Mouse (Mus musculus): ENCODE data around the gene Tsc22d4.
"Not testable (repeated sequence)": the region's sequence is repeated elsewhere in the genome, so short reads cannot be mapped to it uniquely, and the experiment has no call there.

Tsc22d4 gene

DNA sequence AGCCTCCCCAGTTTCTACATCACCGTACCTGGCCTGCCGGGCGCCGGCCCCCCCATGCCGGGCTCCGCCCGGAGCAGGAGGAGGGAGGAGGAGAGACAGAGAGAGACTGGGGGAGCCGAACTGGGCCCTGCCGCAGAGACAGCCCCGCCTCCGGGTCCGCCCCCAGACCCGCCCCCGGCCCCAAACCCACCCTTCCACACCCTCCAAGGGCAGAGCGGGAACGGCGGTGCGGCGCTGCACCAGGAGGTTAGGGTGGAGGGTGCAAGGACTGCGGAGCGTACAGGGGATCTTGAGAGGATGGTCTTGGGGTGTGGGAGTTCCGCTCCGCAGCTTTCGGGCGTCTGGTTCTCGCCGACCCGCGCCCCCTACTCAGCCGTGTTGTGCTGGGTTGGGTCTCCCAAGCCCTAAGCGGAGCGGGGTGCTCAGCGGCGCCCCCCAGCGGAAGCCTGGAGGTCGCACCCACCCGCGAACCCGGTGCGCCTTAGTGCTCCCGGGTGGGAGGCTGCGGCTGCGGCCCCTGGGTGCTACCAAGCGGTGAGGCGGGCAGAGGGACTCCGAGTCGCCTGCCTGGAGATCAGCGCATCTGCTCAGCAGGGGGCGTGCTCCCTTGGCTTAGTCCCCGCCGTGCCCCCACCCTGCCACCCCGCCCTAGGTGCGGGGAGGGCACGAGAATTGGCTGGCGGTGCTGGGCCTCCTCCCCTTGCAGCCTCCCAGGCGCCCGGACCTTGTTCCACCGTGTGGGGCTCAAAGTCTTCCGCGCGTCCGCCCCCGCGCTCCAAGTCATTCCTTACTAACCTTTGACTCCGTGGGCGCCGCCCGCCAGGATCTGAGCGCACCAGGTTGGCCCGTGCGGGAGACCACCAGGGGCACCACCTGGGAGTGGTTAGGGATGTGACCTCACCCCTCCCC lies 4.3 kb upstream of the Tsc22d4 start, which contains the start of gene Nyap1:
Nyap1 (minus strand) TSS at position 585 of the 909 bp plus-strand sequence.
- peak; percentile 59 for DNase-seq (ENCODE audit: low read depth, low spot score)

DNA sequence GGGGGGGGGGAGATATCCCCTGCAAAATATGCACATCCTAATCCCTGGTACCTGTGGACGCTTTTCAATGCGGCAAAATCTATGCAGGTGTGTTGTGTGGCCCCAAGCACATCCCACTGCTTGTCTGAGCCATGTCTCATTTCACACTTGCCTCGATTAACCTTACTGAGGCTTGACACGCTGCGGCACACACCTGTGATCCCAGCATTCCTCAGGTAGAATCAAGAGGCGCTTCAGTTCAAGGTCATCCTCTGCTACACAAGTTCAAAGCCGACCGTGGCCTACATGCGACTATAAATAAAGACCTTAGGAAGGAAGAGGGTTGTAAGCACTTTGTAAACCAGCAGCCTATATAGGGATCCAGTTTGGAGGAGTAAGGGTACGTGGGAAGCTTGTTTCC lies 3.5 kb upstream of the Tsc22d4 start:
- DNase-seq (ENCODE audit: low read depth, low spot score) = no peak

DNA sequence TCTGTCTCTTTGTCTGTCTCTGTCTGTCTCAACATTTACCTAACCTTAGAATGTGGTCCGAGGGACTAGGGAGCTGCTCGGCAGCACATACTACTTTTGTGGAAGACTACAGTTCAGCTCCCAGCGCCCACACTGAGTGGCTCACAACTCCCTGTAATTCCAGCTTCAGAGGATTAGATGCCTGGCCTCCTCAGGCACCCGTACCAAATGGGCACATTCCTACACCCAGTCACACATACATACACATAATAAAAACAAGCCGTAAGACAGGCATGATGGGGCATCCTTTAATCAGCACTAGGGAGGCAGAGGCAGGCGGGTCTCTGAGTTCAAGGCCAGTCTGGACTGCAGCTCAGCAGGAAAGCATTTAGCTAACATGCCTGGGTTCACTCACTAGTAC lies 2.7 kb upstream of the Tsc22d4 start:
- DNase-seq (ENCODE audit: low read depth, low spot score) = no peak

DNA sequence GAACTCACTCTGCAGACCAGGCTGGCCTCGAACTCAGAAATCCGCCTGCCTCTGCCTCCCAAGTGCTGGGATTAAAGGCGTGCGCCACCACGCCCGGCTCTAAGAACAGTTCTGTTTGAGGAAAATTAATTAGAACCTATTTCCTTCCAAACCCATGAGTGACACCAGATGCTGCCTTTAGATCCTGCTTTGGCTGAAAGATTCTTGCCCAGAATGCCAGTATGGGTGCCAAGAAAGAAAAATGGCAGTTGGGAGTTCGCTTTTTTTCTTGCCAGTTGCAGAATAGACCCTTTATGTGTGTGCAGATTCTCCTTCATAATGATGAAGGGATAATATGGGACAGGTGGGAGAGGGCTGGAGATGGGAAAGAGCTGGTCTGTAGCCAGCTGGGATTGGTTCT lies 1.3 kb upstream of the Tsc22d4 start:
- DNase-seq (ENCODE audit: low read depth, low spot score) = no peak

DNA sequence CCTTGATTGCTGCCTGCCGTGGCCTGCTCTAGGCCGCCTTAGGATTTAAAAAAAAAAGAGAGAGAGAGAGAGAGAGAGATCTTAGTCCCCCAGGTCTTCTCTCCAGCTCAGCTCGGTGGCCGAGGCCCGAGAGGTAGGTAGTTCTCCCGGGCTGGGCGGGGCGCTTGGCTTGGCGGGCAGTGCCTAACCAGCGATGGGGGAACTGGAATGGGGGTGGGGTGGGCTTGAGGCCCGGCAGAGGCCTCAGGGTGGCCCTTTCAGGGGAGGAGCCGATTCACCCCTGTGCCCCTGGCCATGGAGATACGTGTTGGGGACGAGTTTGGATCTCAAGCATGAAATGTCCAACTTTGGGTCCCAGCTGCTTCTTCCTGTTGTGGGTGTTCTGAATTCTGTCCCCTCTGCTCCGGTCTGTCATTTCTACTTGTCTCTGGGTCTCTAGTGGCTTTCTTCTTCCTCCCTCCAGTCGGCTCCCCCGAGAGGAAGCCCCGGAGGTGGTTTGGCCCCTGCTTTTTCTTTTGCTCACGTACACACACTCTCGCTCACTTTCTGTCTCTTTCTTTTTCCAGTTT lies 836 bp downstream of the Tsc22d4 start:
- DNase-seq (ENCODE audit: low read depth, low spot score) = peak; percentile 51

DNA sequence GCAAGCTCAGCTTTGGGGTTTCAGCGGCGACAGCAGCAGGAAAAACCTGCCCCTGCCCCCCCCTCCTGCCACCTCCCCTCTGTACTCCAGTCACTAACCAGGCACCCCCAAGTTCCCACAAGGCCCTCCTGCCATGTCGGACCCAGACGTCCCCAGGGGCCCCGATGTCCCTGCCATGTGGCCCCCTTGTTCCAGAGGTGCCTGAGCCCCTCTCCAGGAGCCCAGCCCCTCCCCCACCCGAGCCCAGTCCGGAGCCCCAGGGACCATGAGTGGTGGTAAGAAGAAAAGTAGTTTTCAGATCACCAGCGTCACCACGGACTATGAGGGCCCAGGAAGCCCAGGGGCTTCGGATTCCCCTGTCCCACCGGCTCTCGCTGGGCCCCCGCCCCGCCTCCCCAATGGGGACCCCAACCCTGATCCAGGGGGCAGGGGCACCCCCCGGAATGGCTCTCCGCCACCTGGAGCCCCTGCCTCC lies 1.4 kb downstream of the Tsc22d4 start:
- no peak for DNase-seq (ENCODE audit: low read depth, low spot score)

DNA sequence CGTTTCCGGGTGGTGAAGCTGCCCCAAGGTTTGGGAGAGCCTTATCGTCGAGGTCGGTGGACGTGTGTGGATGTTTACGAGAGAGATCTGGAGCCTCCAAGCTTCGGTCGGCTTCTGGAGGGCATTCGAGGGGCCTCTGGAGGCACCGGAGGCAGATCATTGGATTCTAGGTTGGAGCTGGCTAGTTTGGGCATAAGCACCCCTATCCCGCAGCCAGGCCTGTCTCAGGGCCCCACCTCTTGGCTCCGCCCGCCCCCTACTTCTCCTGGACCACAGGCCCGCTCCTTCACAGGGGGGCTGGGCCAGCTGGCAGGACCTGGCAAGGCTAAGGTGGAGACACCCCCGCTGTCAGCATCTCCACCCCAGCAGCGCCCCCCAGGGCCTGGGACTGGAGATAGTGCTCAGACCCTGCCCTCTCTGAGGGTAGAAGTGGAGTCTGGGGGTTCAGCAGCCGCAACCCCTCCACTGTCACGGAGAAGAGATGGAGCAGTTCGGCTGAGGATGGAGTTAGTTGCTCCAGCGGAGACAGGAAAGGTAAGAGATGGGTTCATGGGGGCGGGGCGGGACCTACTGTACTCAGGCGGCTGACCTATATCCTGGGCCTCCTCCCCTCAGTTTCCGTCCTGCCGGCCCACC lies 1.9 kb downstream of the Tsc22d4 start:
- DNase-seq (ENCODE audit: low read depth, low spot score) = no peak

DNA sequence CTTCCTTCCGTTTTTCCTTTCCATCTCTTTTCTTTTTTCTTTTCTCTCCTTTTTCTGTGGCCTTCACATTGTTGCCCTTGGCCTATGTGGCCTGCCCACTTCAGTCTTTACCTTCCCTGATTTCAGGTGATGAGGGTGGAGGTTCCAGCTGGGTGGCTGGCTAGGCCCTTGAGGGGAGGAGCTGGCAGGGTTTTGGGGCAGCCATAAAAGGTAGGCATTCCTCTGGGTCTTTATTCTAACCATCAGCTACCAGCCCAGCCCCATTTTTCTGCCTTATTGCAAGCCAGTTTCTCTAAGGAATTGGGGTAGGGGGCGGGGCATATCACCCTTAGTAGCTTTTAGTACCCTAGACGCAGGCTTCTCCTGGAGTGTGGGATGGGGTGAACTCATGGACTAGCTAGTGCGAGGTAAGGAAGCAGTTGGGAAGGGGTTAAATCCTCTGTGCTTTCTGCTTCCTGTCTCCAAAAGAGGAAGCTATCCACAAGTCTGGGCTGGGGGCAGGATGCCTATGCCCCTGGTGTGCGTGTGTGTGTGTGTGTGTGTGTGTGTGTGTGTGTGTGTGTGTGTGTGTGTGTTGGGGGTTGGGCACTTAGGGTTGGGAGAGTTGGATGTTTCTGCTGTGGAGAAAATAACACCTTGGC lies 2.7 kb downstream of the Tsc22d4 start:
- no peak for DNase-seq (ENCODE audit: low read depth, low spot score)

DNA sequence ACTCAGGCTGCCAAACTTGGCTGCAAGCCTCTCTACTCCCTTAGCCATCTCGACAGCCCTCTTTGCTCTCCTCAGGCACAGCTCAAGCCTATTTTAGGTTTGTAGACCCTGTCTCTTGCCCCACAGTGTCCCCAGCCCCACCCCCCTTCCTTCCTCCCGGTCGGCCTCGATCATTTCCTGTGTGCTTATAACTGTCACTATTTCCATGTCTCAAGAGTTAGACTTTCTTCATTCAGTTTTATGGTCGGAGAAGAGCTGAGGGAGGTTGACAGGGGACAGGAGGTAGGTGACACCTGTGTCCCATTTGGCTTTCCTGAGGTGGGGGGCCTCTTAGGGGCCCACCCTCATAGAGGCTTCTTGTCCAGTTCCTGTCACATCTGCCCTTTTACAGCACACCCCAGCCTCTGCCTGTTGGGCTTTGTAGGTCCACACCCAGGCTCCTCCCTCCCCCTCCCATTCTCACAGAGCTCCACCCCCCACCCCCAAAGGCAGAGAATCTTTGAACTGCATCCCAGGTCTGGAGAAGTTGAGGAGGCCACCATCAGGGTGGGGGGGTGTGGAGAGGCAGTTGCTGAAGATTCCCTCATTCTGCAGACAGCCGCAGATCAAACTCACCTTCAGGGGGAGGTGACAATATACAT lies 3.8 kb downstream of the Tsc22d4 start:
- no peak for DNase-seq (ENCODE audit: low read depth, low spot score)

DNA sequence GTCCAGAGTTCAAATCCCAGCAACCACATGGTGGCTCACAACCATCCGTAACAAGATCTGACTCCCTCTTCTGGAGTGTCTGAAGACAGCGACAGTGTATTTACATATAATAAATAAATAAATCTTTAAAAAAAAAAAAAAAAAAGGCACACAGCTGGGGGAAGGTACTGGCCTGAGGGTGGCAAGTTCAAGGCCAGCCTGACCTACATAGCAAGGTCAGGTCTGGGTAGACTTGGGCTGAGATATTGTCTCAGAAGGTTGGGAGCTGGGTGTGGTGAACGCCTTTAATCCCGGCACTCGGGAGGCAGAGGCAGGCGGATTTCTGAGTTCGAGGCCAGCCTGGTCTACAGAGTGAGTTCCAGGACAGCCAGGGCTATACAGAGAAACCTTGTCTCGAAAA lies 4.7 kb downstream of the Tsc22d4 start:
- not testable (repeated sequence) for DNase-seq (ENCODE audit: low read depth, low spot score)

DNA sequence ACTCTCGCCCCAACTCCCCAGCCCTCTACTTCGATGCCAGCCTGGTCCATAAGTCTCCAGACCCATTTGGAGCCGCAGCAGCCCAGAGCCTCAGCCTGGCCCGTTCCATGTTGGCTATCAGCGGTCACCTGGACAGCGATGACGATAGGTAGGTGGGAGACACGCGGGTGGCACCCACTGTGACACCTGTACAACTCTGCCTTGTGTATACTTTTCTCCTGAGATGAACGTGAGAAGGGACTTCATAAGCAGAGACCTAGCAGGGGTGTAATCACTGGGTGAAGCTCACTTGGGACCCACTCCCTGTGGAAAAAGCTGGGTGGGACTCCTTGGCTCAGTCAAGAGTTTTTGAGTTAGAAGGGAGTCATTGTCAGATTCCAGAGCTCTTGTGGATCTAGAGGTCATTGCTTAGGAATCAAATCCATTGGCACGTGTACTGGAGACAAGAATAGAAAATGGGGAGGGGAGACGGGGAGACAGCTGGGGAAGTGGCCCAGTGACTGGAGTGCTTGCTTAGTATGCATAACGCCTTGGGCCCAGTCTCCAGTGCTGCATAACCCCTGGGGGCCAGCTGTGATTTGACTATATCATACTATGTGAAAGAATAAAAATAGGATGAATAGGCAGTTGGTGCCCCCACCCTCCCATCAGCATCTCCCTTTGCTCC lies 5.8 kb downstream of the Tsc22d4 start:
- no peak for DNase-seq (ENCODE audit: low read depth, low spot score)

DNA sequence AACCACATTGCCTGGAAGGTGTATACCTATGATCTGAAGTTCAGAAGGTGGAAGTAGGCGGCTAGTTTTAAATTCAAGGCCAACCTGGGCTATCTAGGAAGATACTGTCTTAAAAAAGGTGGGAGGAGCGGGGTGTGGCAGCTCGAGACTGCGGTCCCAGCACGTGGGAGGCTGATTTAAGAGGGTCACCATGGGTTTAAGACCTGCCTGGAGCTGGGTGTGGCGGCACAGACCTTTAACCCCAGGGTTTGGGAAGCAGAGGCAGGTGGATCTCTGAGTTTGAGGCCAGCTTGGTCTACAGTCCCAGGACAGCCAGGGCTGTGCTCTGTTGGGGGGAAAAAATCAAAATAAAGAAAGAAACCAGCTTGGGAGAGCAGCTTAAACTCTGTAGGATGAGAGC lies 6.5 kb downstream of the Tsc22d4 start:
- DNase-seq (ENCODE audit: low read depth, low spot score) = no peak

DNA sequence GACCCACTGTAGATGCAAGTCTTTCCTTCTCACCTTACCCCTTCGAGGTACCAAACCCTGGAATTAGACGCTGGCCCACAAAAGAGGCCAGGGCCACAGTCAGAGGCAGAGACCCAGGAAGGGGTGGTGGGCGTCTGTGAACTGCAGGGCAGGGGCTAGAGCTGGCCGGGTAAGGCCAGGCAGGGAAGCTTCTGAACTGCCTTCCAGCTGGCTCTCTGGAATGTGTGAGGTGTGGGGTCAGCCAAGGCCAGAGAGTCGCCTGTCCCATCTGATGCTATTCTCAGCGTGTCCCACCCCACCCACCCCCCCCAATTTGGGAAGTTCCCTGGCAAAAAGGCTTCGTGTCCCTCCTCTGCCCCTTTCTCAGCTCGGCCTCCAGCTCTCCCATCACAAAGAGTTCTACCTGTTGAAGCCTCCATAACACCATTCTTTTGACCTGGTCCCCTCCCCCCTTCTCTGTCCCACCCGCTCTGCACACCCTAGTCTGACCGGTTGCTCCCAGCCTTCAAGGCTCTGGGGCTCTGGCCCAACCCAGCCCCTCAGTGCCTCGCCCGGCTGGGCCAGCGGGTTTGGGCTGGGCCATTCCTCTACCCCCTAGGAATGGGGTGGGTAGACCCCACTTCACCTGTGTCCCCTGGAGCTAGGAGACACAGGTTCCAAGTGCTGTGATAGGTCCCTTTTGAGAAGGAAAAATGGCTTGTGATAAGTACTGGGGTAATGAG lies 7.7 kb downstream of the Tsc22d4 start:
- DNase-seq (ENCODE audit: low read depth, low spot score) = no peak

DNA sequence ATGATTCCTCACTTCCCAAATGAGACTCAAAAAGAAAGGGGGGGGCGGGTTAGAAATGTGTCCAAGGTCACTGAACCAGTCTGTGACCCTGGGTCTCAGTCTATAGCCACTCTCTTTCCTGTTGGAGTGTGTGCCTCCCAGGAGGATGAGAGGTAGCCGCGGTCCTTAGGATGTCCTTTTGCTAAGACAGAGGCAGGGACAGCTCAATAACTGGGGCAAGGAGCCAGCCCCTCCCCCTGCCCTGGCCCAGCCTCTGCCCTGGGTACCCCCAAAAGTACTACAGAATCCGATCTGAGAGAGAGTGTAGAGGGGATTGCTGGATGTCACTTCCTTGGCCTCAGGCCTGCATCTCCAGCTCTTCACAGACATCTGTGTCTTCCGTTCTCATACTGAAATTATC lies 9.9 kb downstream of the Tsc22d4 start:
- no peak for DNase-seq (ENCODE audit: low read depth, low spot score)

DNA sequence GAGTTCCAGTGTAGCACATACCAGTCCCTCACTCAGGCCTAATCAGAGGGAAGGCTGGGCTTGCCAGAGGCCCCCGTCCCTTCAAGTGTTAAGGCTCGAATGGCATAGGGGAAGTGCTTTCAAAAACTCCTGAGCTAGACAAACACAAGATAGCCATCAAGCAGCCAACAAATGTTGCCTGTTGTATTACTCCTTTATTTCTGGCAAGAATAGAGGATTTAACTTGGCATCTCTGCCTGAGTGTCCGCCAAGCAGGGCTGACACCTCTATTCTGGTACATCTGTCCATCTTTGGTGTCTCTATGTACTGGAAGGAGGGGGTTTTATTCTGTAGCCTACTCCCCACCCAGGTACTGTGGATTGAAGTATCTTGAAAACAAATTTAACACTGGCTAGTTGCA lies 10.6 kb downstream of the Tsc22d4 start:
- no peak for DNase-seq (ENCODE audit: low read depth, low spot score)

DNA sequence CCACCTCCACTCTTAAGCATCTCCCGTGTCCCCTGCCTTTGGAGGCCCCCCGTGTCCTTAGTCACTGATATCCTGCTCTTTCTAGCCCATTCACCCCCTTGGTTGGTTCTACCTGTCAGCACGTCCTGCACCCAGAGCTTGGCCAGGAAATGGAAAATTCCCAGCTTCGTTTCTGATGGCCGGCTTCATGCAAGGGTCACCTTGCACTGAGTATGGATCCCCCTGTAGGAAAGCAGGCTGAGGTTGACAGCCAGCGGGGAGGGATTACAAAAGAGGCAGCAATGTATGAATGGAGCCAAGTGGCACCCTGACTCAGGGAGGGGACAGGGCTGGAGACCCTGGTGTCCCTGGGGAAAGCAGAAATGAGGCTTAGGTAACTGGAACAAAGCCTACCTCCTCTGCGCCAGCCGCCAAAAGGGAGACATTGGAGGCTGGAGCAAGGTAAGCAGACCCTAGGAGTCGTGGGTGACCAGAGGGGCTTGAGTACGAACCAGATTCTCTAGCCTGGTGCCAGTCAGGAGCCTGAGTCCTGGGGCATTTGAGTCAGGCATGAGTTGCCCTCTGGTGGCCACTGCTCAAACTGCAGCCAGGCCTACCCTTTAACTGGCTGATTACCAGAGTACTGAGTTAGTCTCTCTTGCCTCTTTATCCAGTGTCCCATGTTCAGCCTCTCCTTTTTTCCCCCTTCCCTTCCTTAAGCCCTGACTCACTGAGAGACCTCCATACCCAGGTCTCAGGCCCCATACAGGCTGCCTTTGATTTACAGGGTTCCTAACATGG lies 11.5 kb downstream of the Tsc22d4 start:
- peak; percentile 85 for DNase-seq (ENCODE audit: low read depth, low spot score)

DNA sequence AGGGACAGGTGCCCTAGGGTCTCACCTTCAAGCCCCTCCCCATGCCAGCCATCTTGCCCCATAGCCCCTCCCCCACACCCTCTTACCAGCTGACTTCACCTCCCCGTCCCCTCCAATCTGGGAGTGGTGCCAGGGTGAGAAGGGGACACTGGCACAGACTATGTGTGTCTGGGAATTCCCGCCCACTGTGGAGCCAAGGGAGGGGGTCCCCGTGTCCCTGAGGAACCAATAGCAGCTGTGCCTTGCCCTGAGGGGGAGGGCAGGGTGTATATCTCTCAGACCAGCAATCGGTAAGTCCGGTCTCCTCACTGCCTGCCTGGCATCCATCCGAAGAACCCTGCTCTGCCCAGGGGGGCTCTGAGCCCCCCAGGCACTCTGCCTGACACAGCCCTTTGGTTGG lies 12.4 kb downstream of the Tsc22d4 start:
- no peak for DNase-seq (ENCODE audit: low read depth, low spot score)

DNA sequence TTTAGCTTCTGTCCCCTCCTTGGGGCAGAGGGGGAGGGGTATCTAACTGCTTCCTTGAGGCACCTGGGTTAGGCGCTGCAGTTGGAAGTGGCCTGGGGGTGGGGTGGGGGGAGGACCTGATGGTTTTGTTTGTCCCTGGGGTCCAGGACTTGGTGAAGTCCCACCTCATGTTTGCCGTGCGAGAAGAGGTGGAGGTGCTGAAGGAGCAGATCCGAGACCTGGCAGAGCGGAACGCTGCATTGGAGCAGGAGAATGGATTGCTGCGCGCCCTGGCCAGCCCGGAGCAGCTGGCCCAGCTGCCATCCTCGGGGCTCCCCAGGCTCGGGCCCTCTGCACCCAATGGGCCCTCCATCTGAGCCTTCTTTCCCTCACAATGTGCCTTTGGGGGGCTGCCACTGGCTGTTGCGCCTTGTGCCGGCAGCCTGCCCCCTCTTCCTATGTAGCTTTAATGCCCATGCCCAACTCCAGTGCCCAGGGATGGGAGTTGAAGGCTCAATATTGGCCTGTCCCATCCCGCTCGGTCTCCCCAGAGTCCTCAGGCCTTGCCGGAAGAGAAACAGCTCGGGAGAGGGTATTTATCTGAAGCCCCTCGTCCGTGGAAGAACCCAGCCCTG lies 13.5 kb downstream of the Tsc22d4 start:
- DNase-seq (ENCODE audit: low read depth, low spot score) = no peak

DNA sequence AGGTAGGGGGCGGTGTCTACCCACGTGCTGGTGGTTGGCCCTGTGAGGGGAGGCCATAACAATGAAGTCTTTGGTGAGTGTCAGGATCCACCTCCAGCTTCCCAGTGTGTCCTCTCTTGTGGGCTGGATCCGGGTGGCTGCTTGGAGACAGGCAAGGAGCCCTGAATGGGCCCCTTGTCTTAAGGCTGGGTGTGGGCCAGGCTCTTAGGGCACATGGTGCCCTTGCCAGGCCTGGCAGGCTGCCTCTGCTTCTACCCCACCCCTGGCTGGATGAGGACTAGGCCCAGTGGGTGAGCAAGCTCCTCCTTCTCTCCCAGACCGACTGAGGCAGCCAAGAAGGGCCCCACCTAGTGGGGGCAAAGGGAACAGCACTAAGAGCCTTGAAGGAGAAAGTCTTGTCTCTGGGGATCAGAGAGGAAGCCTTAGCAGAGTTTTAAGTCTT lies 14.5 kb downstream of the Tsc22d4 start:
- DNase-seq (ENCODE audit: low read depth, low spot score) = peak; percentile 72

Data from forelimb bud, embryonic 11.5 days (tissue).